Mouse (Mus musculus): ENCODE results near the gene Ube2c. TPM values are rescaled to one million over a fixed set of nuclear protein-coding genes. Genes with fewer than 3 reads are reported as not detected.

Ube2c gene
- polyA plus RNA-seq, 1 experiment from 2014 or later, result 21.1 TPM

DNA sequence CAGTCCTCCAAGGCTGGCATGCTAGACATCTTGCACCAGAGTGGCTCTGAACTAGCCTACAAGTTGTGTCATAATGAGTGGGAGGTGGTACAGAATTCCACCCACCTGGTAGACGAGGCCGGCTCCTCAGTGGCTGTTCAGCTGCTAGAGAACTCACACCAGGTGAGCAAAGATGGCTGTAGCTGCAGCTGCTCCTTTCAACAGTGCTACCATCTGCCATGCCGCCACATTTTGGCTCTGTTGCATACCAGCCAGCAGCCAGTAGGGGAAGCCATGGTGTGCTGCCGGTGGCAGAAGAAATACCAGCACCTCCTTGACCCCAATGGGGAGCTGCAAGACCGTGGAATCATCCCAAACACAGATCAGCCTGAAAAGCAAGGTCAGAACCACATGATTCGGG lies 51.4 kb downstream of the Ube2c start:
- H3K4me3 ChIP-seq (ENCODE audit: low read depth, low read length), result no peak overlapping the region
- H3K4me1 ChIP-seq (ENCODE audit: insufficient read depth, low read depth, low read length), result no peaks in the 10 kb centered on the region
- H3K27ac ChIP-seq (ENCODE audit: low read length), result no peak overlapping the region
- WGBS, result 85% methylated on average over 6 of the region's 6 CpGs
- no peak overlapping the region for H3K9ac ChIP-seq (replicated peaks; ENCODE audit: low read depth)
- no peaks in the 10 kb centered on the region for H3K27me3 ChIP-seq (replicated peaks; ENCODE audit: insufficient read depth, low read length)
- TF ChIP-seq EP300 (IDR thresholded peaks at IDR 0.05) (no peak), CTCF (IDR thresholded peaks at IDR 0.05) (no peak)
- DNase-seq (ENCODE audit: low spot score) (no peak), ATAC-seq (no peak)
- no peaks in the 10 kb centered on the region for H3K9me3 ChIP-seq (ENCODE audit: low read length)
- H3K4me2 ChIP-seq (replicated peaks; ENCODE audit: low read depth, low read length), result no peak overlapping the region
- H3K36me3 ChIP-seq (ENCODE audit: insufficient read depth, low read length), result peaks cover 9% of the 10 kb centered on the region

DNA sequence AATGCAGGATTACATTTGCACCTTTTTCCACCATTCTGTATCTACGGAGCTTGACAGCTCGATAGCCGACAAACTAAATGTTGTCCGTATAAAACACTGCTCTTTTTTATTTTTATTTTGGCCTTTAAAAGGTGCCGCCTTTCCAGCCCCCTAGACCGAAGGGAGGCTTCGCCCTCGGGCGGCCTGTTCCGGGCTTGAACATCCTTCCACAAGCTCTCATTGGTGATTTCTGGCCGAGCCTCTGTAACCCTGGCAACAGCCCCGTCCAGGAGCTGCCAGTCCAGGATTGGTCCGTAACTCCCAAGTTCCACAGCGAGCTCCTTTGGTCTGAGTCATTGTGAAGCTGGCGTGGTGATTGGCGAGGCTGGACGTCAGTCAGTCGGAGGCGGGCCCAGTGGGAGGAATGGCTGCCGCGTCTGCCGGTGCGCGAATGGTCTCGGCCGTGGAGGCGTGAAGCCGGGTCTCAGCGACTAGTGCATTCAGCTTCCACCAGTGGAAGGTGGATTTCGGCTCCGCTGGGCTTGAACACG lies 53.0 kb downstream of the Ube2c start, which contains the start of gene Zswim1:
Zswim1 (plus strand) TSS at position 51 of the 530 bp plus-strand sequence.
- H3K4me1 ChIP-seq (ENCODE audit: insufficient read depth, low read depth, low read length), result no peaks in the 10 kb centered on the region
- H3K4me2 ChIP-seq (replicated peaks; ENCODE audit: low read depth, low read length), result peak within 1 kb of the TSS; percentile 84
- peaks cover 12% of the 10 kb centered on the region for H3K36me3 ChIP-seq (ENCODE audit: insufficient read depth, low read length)
- peak within 1 kb of the TSS; percentile 74 for H3K4me3 ChIP-seq (ENCODE audit: low read depth, low read length)
- WGBS, result 2% methylated on average over 32 of the region's 32 CpGs
- DNase-seq (ENCODE audit: low spot score), result peak; percentile 99
- H3K27ac ChIP-seq (ENCODE audit: low read length), result peak within 1 kb of the TSS; percentile 78
- peak within 1 kb of the TSS; percentile 64 for H3K9ac ChIP-seq (replicated peaks; ENCODE audit: low read depth)
- ATAC-seq, result peak; percentile 100
- TF ChIP-seq CTCF (IDR thresholded peaks at IDR 0.05) (no peak), EP300 (IDR thresholded peaks at IDR 0.05) (no peak)
- H3K9me3 ChIP-seq (ENCODE audit: low read length), result no peaks in the 10 kb centered on the region
- no peaks in the 10 kb centered on the region for H3K27me3 ChIP-seq (replicated peaks; ENCODE audit: insufficient read depth, low read length)

DNA sequence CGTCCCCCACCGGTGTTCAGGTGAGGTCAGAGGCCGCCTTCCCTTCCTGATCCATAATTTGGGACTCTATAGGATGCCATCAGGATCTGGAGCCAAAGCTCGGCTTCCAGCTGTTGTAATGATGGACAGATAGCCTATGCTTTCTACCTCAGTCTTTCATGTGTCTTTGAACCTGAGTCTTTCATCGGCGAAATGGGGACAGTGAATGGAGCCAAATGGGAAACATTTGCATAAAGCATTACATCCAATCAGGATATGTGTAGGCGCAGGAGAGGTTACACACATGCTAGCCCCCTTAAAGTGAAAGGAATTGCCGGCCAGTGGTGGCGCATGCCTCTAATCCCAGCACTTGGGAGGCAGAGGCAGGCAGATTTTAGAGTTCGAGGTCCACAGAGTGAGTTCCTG lies 53.5 kb downstream of the Ube2c start:
- Histone ChIP-seq H3K9ac (replicated peaks; ENCODE audit: low read depth) (peak overlapping the region; percentile 64), H3K27ac (ENCODE audit: low read length) (peak overlapping the region; percentile 78), H3K36me3 (ENCODE audit: insufficient read depth, low read length) (peaks cover 12% of the 10 kb centered on the region), H3K4me2 (replicated peaks; ENCODE audit: low read depth, low read length) (peak overlapping the region; percentile 84), H3K9me3 (ENCODE audit: low read length) (no peaks in the 10 kb centered on the region), H3K27me3 (replicated peaks; ENCODE audit: insufficient read depth, low read length) (no peaks in the 10 kb centered on the region), H3K4me3 (ENCODE audit: low read depth, low read length) (peak overlapping the region; percentile 74), H3K4me1 (ENCODE audit: insufficient read depth, low read depth, low read length) (no peaks in the 10 kb centered on the region)
- ATAC-seq (peak; percentile 72), DNase-seq (ENCODE audit: low spot score) (peak; percentile 71)
- 2% methylated on average over 10 of the region's 10 CpGs for WGBS
- TF ChIP-seq CTCF (IDR thresholded peaks at IDR 0.05) (peak; percentile 54), EP300 (IDR thresholded peaks at IDR 0.05) (peak; percentile 12; the same call in 1 of the 2 replicates)

DNA sequence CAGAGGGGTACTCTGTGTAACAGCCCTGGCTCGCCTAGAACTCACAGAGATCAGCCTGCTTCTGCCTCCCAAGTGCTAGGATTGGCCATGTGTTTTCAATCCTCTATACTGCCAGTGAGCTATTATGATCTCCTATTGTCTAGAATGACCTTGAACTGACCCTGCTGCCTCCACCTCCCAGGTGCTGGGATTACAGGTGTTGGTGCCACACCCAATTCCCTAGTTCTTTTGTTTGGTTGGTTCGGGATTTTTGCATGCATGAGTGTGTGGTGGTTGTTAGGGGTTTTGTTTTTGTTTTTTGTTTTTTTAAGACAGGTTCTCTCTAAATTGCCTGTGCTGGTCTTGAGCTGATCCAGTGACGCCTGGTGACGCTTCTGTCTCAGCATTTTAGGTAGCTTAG lies 54.3 kb downstream of the Ube2c start:
- TF ChIP-seq EP300 (IDR thresholded peaks at IDR 0.05), result no peak
- TF ChIP-seq CTCF (IDR thresholded peaks at IDR 0.05), result no peak
- Histone ChIP-seq H3K4me2 (replicated peaks; ENCODE audit: low read depth, low read length) (no peak overlapping the region), H3K9me3 (ENCODE audit: low read length) (no peaks in the 10 kb centered on the region), H3K4me3 (ENCODE audit: low read depth, low read length) (no peak overlapping the region), H3K36me3 (ENCODE audit: insufficient read depth, low read length) (peaks cover 12% of the 10 kb centered on the region), H3K27me3 (replicated peaks; ENCODE audit: insufficient read depth, low read length) (no peaks in the 10 kb centered on the region), H3K9ac (replicated peaks; ENCODE audit: low read depth) (no peak overlapping the region), H3K4me1 (ENCODE audit: insufficient read depth, low read depth, low read length) (no peaks in the 10 kb centered on the region), H3K27ac (ENCODE audit: low read length) (no peak overlapping the region)
- no peak for ATAC-seq
- 93% methylated on average over 4 of the region's 4 CpGs for WGBS
- no peak for DNase-seq (ENCODE audit: low spot score)

DNA sequence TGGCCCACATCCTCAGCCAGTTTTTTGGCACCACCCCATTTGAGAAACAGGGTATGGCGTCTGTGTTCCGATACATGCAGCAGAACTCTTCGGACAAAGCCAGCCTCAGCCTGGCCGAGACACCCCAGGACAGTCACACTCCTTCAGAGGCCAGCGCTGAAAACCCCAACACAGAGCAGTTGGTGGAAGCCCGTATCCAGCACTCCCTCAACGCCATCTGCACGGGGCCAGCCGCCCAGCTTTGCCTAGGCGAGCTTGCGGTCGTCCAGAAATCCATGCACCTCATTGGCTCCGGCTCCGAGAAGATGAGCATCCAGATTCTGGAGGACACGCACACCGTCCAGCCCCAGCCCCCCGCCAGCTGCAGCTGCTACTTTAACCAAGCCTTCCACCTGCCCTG lies 55.8 kb downstream of the Ube2c start:
- no peak overlapping the region for H3K4me3 ChIP-seq (ENCODE audit: low read depth, low read length)
- peaks cover 12% of the 10 kb centered on the region for H3K36me3 ChIP-seq (ENCODE audit: insufficient read depth, low read length)
- no peak overlapping the region for H3K9ac ChIP-seq (replicated peaks; ENCODE audit: low read depth)
- 95% methylated on average over 17 of the region's 17 CpGs for WGBS
- H3K4me2 ChIP-seq (replicated peaks; ENCODE audit: low read depth, low read length), result no peak overlapping the region
- H3K4me1 ChIP-seq (ENCODE audit: insufficient read depth, low read depth, low read length), result no peaks in the 10 kb centered on the region
- ATAC-seq (no peak), DNase-seq (ENCODE audit: low spot score) (no peak)
- H3K27me3 ChIP-seq (replicated peaks; ENCODE audit: insufficient read depth, low read length), result no peaks in the 10 kb centered on the region
- no peak overlapping the region for H3K27ac ChIP-seq (ENCODE audit: low read length)
- no peak for TF ChIP-seq EP300 (IDR thresholded peaks at IDR 0.05)
- no peak for TF ChIP-seq CTCF (IDR thresholded peaks at IDR 0.05)
- H3K9me3 ChIP-seq (ENCODE audit: low read length), result no peaks in the 10 kb centered on the region

DNA sequence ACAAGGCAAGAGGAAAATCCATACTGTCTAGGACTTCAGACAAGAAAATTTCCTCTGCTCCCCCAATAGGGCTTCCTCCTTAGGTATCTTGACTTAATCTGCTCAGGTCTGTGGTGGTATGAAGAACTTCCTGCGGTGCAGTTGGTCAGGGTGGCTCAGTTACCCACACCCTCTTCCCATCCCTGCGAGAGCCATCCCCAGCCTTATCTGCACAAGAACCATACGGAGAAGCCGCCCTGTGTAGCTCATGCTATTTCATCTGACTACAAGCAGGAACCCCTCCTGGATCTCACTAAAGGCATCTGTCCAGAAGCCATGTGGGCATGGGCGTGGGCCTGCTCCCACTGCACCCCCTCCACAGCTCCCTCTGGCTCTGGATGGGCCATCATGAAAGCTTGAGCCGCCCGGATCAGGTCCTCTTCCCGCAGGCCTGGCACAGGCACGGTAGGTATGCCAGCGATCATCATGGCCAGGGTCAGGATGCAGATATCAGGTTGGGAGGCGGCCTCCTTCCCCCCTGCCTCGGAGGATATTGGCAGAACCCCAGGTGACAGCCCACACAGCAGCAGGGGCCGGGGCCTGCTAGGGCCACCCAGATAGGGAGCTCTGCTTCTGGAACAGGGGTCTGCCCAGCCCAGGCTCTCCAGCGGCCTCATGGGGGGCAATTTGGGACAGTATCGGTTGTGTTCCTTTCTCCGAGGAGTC lies 57.6 kb downstream of the Ube2c start:
- no peak overlapping the region for H3K4me2 ChIP-seq (replicated peaks; ENCODE audit: low read depth, low read length)
- H3K27ac ChIP-seq (ENCODE audit: low read length), result no peak overlapping the region
- H3K4me1 ChIP-seq (ENCODE audit: insufficient read depth, low read depth, low read length), result no peaks in the 10 kb centered on the region; the same call in 1 of the 2 replicates
- no peaks in the 10 kb centered on the region for H3K9me3 ChIP-seq (ENCODE audit: low read length)
- peaks cover 12% of the 10 kb centered on the region for H3K36me3 ChIP-seq (ENCODE audit: insufficient read depth, low read length)
- H3K9ac ChIP-seq (replicated peaks; ENCODE audit: low read depth), result no peak overlapping the region
- 90% methylated on average over 15 of the region's 16 CpGs for whole genome bisulfite sequencing
- DNase-seq (ENCODE audit: low spot score) (no peak), ATAC-seq (no peak)
- H3K4me3 ChIP-seq (ENCODE audit: low read depth, low read length), result no peak overlapping the region
- no peaks in the 10 kb centered on the region for H3K27me3 ChIP-seq (replicated peaks; ENCODE audit: insufficient read depth, low read length)
- TF ChIP-seq CTCF (IDR thresholded peaks at IDR 0.05) (no peak), EP300 (IDR thresholded peaks at IDR 0.05) (no peak)

Other genes starting within 250 kb of the Ube2c start
- gene Wfdc2, start 207.5 kb upstream of the Ube2c start, polyA plus RNA-seq (2015; fragmentation: Nextera tagmentation; extraction: Ambion mirVana), result 1,345 and 1,354 TPM in 2 replicates
- not detected in 2 replicates for gene Spint3, start 196.4 kb upstream of the Ube2c start, polyA plus RNA-seq (2015; fragmentation: Nextera tagmentation; extraction: Ambion mirVana)
- gene Wfdc6a, start 184.5 kb upstream of the Ube2c start, polyA plus RNA-seq (2015; fragmentation: Nextera tagmentation; extraction: Ambion mirVana), result 0.93 and 1.0 TPM in 2 replicates
- not detected in 2 replicates for gene Eppin, start 176.3 kb upstream of the Ube2c start, polyA plus RNA-seq (2015; fragmentation: Nextera tagmentation; extraction: Ambion mirVana)
- gene Wfdc6b, start 156.4 kb upstream of the Ube2c start, polyA plus RNA-seq (2015; fragmentation: Nextera tagmentation; extraction: Ambion mirVana), result 0.90 and 1.3 TPM in 2 replicates
- 0.36 and 0.43 TPM in 2 replicates for gene Wfdc8, start 156.3 kb upstream of the Ube2c start, polyA plus RNA-seq (2015; fragmentation: Nextera tagmentation; extraction: Ambion mirVana)
- not detected in 2 replicates for gene Wfdc16, start 131.1 kb upstream of the Ube2c start, polyA plus RNA-seq (2015; fragmentation: Nextera tagmentation; extraction: Ambion mirVana)
- 0.57 and 0.88 TPM in 2 replicates for gene Wfdc10, start 113.9 kb upstream of the Ube2c start, polyA plus RNA-seq (2015; fragmentation: Nextera tagmentation; extraction: Ambion mirVana)
- not detected in 2 replicates for gene Wfdc9, start 113.3 kb upstream of the Ube2c start, polyA plus RNA-seq (2015; fragmentation: Nextera tagmentation; extraction: Ambion mirVana)
- gene Wfdc11, start 95.8 kb upstream of the Ube2c start, polyA plus RNA-seq (2015; fragmentation: Nextera tagmentation; extraction: Ambion mirVana), result not detected in 2 replicates
- gene Wfdc13, start 84.8 kb upstream of the Ube2c start, polyA plus RNA-seq (2015; fragmentation: Nextera tagmentation; extraction: Ambion mirVana), result 1.3 and 1.9 TPM in 2 replicates
- not detected in 2 replicates for gene Spint4, start 71.4 kb upstream of the Ube2c start, polyA plus RNA-seq (2015; fragmentation: Nextera tagmentation; extraction: Ambion mirVana)
- not detected in 2 replicates for gene Spint5, start 54.6 kb upstream of the Ube2c start, polyA plus RNA-seq (2015; fragmentation: Nextera tagmentation; extraction: Ambion mirVana)
- 6.4 and 6.6 TPM in 2 replicates for gene Wfdc3, start 24.0 kb upstream of the Ube2c start, polyA plus RNA-seq (2015; fragmentation: Nextera tagmentation; extraction: Ambion mirVana)
- 47.1 and 47.2 TPM in 2 replicates for gene Dnttip1, start 23.9 kb upstream of the Ube2c start, polyA plus RNA-seq (2015; fragmentation: Nextera tagmentation; extraction: Ambion mirVana)
- gene Tnnc2, start 10.1 kb downstream of the Ube2c start, polyA plus RNA-seq (2015; fragmentation: Nextera tagmentation; extraction: Ambion mirVana), result 0.47 and 1.2 TPM in 2 replicates
- gene Snx21, start 15.9 kb downstream of the Ube2c start, polyA plus RNA-seq (2015; fragmentation: Nextera tagmentation; extraction: Ambion mirVana), result 27.4 and 28.6 TPM in 2 replicates
- gene Acot8, start 35.0 kb downstream of the Ube2c start, polyA plus RNA-seq (2015; fragmentation: Nextera tagmentation; extraction: Ambion mirVana), result 17.8 and 18.9 TPM in 2 replicates
- 4.3 and 5.3 TPM in 2 replicates for gene Zswim3, start 35.2 kb downstream of the Ube2c start, polyA plus RNA-seq (2015; fragmentation: Nextera tagmentation; extraction: Ambion mirVana)
- gene Zswim1, start 52.8 kb downstream of the Ube2c start, polyA plus RNA-seq (2015; fragmentation: Nextera tagmentation; extraction: Ambion mirVana), result 7.7 and 8.1 TPM in 2 replicates
- not detected in 2 replicates for gene Spata25, start 58.6 kb downstream of the Ube2c start, polyA plus RNA-seq (2015; fragmentation: Nextera tagmentation; extraction: Ambion mirVana)
- gene Ctsa, start 63.0 kb downstream of the Ube2c start, polyA plus RNA-seq (2015; fragmentation: Nextera tagmentation; extraction: Ambion mirVana), result 146 and 147 TPM in 2 replicates
- 5.4 and 6.5 TPM in 2 replicates for gene Neurl2, start 63.6 kb downstream of the Ube2c start, polyA plus RNA-seq (2015; fragmentation: Nextera tagmentation; extraction: Ambion mirVana)
- 286 and 314 TPM in 2 replicates for gene Pltp, start 87.8 kb downstream of the Ube2c start, polyA plus RNA-seq (2015; fragmentation: Nextera tagmentation; extraction: Ambion mirVana)
- 60.9 and 71.3 TPM in 2 replicates for gene Pcif1, start 109.4 kb downstream of the Ube2c start, polyA plus RNA-seq (2015; fragmentation: Nextera tagmentation; extraction: Ambion mirVana)
- gene Zfp335, start 141.9 kb downstream of the Ube2c start, polyA plus RNA-seq (2015; fragmentation: Nextera tagmentation; extraction: Ambion mirVana), result 5.0 and 5.2 TPM in 2 replicates
- gene Mmp9, start 170.9 kb downstream of the Ube2c start, polyA plus RNA-seq (2015; fragmentation: Nextera tagmentation; extraction: Ambion mirVana), result 4.5 and 5.6 TPM in 2 replicates
- gene Slc12a5, start 190.9 kb downstream of the Ube2c start, polyA plus RNA-seq (2015; fragmentation: Nextera tagmentation; extraction: Ambion mirVana), result 0.84 and 1.0 TPM in 2 replicates

All from lung, postnatal 0 days (tissue).